Mouse (Mus musculus) kidney, adult 2 months (tissue): Measurements from ENCODE around the gene Mkrn2os.
A peak's percentile ranks its signal among the peaks of the same experiment; 100 is the strongest.

Experiments
- CTCF ChIP-seq: fragments of 200-500 bp; conservative IDR thresholded peaks from 2 replicates; pipeline ENCODE4 v1.5.1; 2011; ENCODE audit warnings: low read depth, mild to moderate bottlenecking, control low read depth, low read length, moderate library complexity, mixed read lengths; ENCODE audit not compliant: insufficient read depth, insufficient read length
- POLR2A ChIP-seq: fragments of 200-500 bp; IDR thresholded peaks from one replicate; pipeline ENCODE4 v1.6.1; 2011; ENCODE audit warnings: low read depth, low read length, control low read depth

GRCm38 (mm10) chr6:115631056-115631795, 38.9 kb upstream of the Mkrn2os start:
- TF ChIP-seq CTCF: 0 out of 2 replicates have a peak, but pooled peaks have one; percentile 4
- TF ChIP-seq POLR2A: no peak
